Mouse (Mus musculus) ES-Bruce4 (cell line): ENCODE data around the gene Ucp1. TPM values are rescaled to one million over a fixed set of nuclear protein-coding genes. Genes with fewer than 3 reads are reported as not detected.

ENCODE experiments used
- H3K27ac ChIP-seq: 2 replicates; pipeline ENCODE4 v1.5.1; 2012; ENCODE audit warnings: low read length, inconsistent platforms; ENCODE audit not compliant: insufficient read depth
- H3K27me3 ChIP-seq: 2 replicates; pipeline ENCODE4 v1.6.1; 2012; ENCODE audit warnings: mild to moderate bottlenecking, low read length, inconsistent platforms; ENCODE audit not compliant: control insufficient read depth, poor library complexity, insufficient read depth, severe bottlenecking
- H3K36me3 ChIP-seq: 2 replicates; pipeline ENCODE4 v1.6.1; 2012; ENCODE audit warnings: inconsistent platforms, mild to moderate bottlenecking, low read length, moderate library complexity; ENCODE audit not compliant: control insufficient read depth, poor library complexity, insufficient read depth, severe bottlenecking
- H3K4me1 ChIP-seq: one replicate; pipeline ENCODE4 v1.8.1; 2011; ENCODE audit warnings: low read length; ENCODE audit not compliant: control insufficient read depth, insufficient read depth
- H3K4me3 ChIP-seq: 2 replicates; pipeline ENCODE4 v1.5.1; 2011; ENCODE audit warnings: low read depth, mild to moderate bottlenecking, low read length
- H3K9ac ChIP-seq: 2 replicates; pipeline ENCODE4 v1.6.1; 2012; ENCODE audit warnings: low read depth, mild to moderate bottlenecking, inconsistent platforms; ENCODE audit not compliant: poor library complexity, severe bottlenecking
- H3K9me3 ChIP-seq: replicated peaks from 2 replicates; pipeline ENCODE4 v1.6.1; 2012; ENCODE audit warnings: mild to moderate bottlenecking, low read length, inconsistent platforms; ENCODE audit not compliant: control insufficient read depth, poor library complexity, insufficient read depth, severe bottlenecking
- CTCF ChIP-seq: IDR thresholded peaks from one replicate; pipeline ENCODE4 v1.8.1; 2011; ENCODE audit warnings: low read depth, low read length
- EP300 ChIP-seq: IDR thresholded peaks from 2 replicates; pipeline ENCODE4 v1.6.1; 2011; ENCODE audit warnings: low read depth, low read length; ENCODE audit not compliant: insufficient read depth
- POLR2A ChIP-seq: IDR thresholded peaks from one replicate; pipeline ENCODE4 v1.8.1; 2011; ENCODE audit warnings: low read length; ENCODE audit not compliant: insufficient read depth
- polyA plus RNA-seq: library from polyadenylated mRNA; stranded (reverse); fragments of >200 nt; gene quantifications from 2 replicates; pipeline ENCODE4 v1.2.4, GENCODE M21; 2011; ENCODE audit warnings: low read depth; ENCODE audit not compliant: missing spikeins, insufficient read depth, insufficient read length

Gene Ucp1
- not detected in 2 replicates for polyA plus RNA-seq

DNA sequence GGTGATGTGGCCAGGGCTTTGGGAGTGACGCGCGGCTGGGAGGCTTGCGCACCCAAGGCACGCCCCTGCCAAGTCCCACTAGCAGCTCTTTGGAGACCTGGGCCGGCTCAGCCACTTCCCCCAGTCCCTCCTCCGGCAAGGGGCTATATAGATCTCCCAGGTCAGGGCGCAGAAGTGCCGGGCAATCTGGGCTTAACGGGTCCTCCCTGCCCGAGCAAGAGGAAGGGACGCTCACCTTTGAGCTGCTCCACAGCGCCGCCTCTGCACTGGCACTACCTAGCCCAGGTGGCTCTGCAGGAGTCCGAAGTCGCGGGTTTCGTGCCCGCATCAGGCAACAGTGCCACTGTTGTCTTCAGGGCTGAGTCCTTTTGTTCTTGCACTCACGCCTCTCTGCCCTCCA lies at the start of gene Ucp1:
Gene Ucp1, plus strand, starts transcription at position 177 of the 400 bp plus-strand sequence.
- TF ChIP-seq POLR2A (no peak), CTCF (peak; percentile 40), EP300 (no peak)
- no peaks in the 10 kb centered on the region for H3K36me3 ChIP-seq
- no peak within 1 kb of the TSS for H3K27ac ChIP-seq

GRCm38 (mm10) chr8:83244151-83244550 lies 46.0 kb upstream of the Ucp1 start:
- H3K36me3 ChIP-seq = 0 out of 2 replicates have a peak, but pooled peaks cover 4% of the 10 kb centered on the region
- TF ChIP-seq POLR2A = no peak
- TF ChIP-seq CTCF = no peak
- TF ChIP-seq EP300 = no peak
- no peak overlapping the region for H3K4me3 ChIP-seq

More for the DNA sequence above, at the start of gene Ucp1:
- H3K4me3 ChIP-seq = peak within 1 kb of the TSS; percentile 38
- no peaks in the 10 kb centered on the region for H3K27me3 ChIP-seq
- peaks cover 2% of the 10 kb centered on the region for H3K4me1 ChIP-seq
- no peaks in the 10 kb centered on the region for H3K9me3 ChIP-seq
- H3K9ac ChIP-seq = peak within 1 kb of the TSS; percentile 28

DNA sequence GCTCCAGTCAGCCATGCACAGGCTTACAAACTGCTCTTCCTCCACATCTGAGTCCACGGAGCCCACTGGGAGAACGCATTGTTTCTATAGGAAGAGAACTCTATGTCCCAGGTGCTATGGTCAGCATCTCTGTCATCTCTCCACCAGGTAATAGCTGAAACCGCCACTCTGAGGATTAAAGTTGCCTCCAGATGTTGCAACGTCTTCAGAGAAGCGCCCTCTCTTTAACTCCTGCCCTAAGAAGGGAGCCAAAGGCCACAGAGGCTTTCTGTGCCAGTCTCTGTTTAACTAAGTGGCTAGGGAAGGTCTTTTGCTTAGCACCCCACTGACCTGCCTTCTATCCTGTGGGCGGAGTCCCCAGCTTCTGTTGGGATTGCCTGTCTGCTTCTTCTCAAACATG lies 39.3 kb upstream of the Ucp1 start:
- Histone ChIP-seq H3K9ac (no peak overlapping the region), H3K27ac (no peak overlapping the region)

More at GRCm38 (mm10) chr8:83244151-83244550, 46.0 kb upstream of the Ucp1 start:
- Histone ChIP-seq H3K4me1 (no peaks in the 10 kb centered on the region), H3K27me3 (no peaks in the 10 kb centered on the region), H3K9me3 (no peaks in the 10 kb centered on the region), H3K27ac (no peak overlapping the region), H3K9ac (no peak overlapping the region)

GRCm38 (mm10) chr8:83251362-83252246 lies 38.5 kb upstream of the Ucp1 start:
- Histone ChIP-seq H3K36me3 (peaks cover 13% of the 10 kb centered on the region; the same call in 1 of the 2 replicates), H3K4me1 (no peaks in the 10 kb centered on the region)
- no peak for TF ChIP-seq CTCF
- no peak for TF ChIP-seq EP300
- TF ChIP-seq POLR2A = no peak

More for the DNA sequence above, 39.3 kb upstream of the Ucp1 start:
- Histone ChIP-seq H3K36me3 (peaks cover 13% of the 10 kb centered on the region; the same call in 1 of the 2 replicates), H3K27me3 (no peaks in the 10 kb centered on the region), H3K9me3 (no peaks in the 10 kb centered on the region), H3K4me1 (no peaks in the 10 kb centered on the region), H3K4me3 (no peak overlapping the region)
- TF ChIP-seq POLR2A (no peak), CTCF (no peak), EP300 (no peak)

DNA sequence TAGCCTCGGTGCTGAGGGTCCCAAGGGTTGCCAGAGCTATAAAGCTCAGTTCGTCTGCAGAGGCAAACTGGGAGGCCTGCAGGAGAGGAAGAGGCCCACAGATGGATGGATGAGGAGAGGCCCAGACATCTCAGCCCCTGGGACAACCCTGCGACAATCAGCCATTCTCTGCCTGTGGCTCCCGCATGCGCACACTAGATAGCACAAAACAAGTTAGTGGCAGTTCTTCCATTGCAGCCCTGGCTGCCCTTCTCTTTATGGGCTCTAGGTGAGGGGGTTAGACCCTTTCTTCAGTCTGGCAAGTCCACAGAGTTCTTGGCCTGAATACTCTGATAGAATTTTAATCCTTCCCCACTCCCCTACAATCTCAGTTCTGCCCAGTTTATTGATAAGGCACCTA lies 37.4 kb upstream of the Ucp1 start:
- Histone ChIP-seq H3K27me3 (no peaks in the 10 kb centered on the region), H3K9me3 (no peaks in the 10 kb centered on the region), H3K9ac (no peak overlapping the region), H3K4me1 (no peaks in the 10 kb centered on the region), H3K36me3 (peaks cover 13% of the 10 kb centered on the region; the same call in 1 of the 2 replicates), H3K4me3 (no peak overlapping the region), H3K27ac (no peak overlapping the region)
- TF ChIP-seq POLR2A (no peak), EP300 (no peak), CTCF (no peak)

More at GRCm38 (mm10) chr8:83251362-83252246, 38.5 kb upstream of the Ucp1 start:
- Histone ChIP-seq H3K9ac (no peak overlapping the region), H3K27ac (no peak overlapping the region), H3K4me3 (no peak overlapping the region), H3K27me3 (no peaks in the 10 kb centered on the region), H3K9me3 (no peaks in the 10 kb centered on the region)

DNA sequence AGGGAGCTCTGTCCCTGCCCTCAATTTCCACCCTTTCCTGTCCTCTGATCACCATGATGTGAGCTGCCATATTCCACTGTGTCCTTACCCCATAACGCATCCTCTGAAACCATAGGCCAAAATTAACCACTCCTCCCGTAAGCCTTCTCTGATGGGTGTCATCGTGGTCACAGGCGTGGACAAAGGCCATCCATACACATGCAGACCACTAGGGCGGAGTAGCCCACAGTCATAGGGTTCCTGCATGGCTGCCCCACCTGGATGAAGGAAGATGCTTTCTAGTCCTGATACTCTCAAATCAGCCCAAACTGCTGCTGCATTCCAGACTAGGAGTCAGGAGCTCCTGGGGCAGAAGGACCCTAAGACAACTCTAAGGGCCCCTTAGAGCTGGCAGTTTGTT lies 32.5 kb upstream of the Ucp1 start:
- TF ChIP-seq EP300 = no peak
- TF ChIP-seq POLR2A = no peak
- no peak for TF ChIP-seq CTCF
- Histone ChIP-seq H3K27me3 (no peaks in the 10 kb centered on the region), H3K9me3 (no peaks in the 10 kb centered on the region), H3K36me3 (peaks cover 9% of the 10 kb centered on the region), H3K9ac (no peak overlapping the region), H3K4me3 (no peak overlapping the region), H3K27ac (no peak overlapping the region), H3K4me1 (no peaks in the 10 kb centered on the region)
